Mouse (Mus musculus) ovary, postnatal 14 days (tissue): ENCODE measurements around the gene Lbhd1.
A peak's percentile ranks its signal among the peaks of the same experiment; 100 is the strongest.

Experiments used
- DNase-seq: peaks from one replicate; pipeline ENCODE4 v3.0.0; 2022; ENCODE audit warnings: low spot score

The Lbhd1 gene

GRCm38 (mm10) chr19:8911810-8912209, 28.3 kb downstream of the Lbhd1 start:
- no peak for DNase-seq

GRCm38 (mm10) chr19:8914212-8914611, 30.7 kb downstream of the Lbhd1 start:
- DNase-seq, result no peak

- DNase-seq, result no peak
These were observed 35.5 kb downstream of the Lbhd1 start for GRCm38 (mm10) chr19:8919000-8919399.

GRCm38 (mm10) chr19:8919684-8920072, 36.1 kb downstream of the Lbhd1 start:
- DNase-seq, result no peak

GRCm38 (mm10) chr19:8920073-8920736, 36.7 kb downstream of the Lbhd1 start, which contains the start of gene B3gat3:
B3gat3 (plus strand) TSS chr19:8920374.
- peak; percentile 91 for DNase-seq

GRCm38 (mm10) chr19:8920836-8921291, 37.3 kb downstream of the Lbhd1 start:
- DNase-seq, result no peak

- DNase-seq, result no peak
These were observed 38.2 kb downstream of the Lbhd1 start for GRCm38 (mm10) chr19:8921741-8922140.

GRCm38 (mm10) chr19:8926766-8927165, 43.2 kb downstream of the Lbhd1 start:
- DNase-seq, result no peak

- DNase-seq, result no peak
These were observed 44.5 kb downstream of the Lbhd1 start for GRCm38 (mm10) chr19:8927891-8928525.

- DNase-seq, result no peak
These were observed 45.2 kb downstream of the Lbhd1 start for GRCm38 (mm10) chr19:8928689-8929223.

- DNase-seq, result peak; percentile 84
These were observed 45.9 kb downstream of the Lbhd1 start, which contains the start of the genes Rom1 and Eml3 for GRCm38 (mm10) chr19:8929224-8930088. Rom1 (minus strand) TSS chr19:8929356. Eml3 (plus strand) TSS chr19:8929552.

GRCm38 (mm10) chr19:8930117-8930516, 46.6 kb downstream of the Lbhd1 start:
- no peak for DNase-seq

- DNase-seq, result no peak
These were observed 47.2 kb downstream of the Lbhd1 start for GRCm38 (mm10) chr19:8930771-8931170.

- DNase-seq, result no peak
These were observed 53.2 kb downstream of the Lbhd1 start for GRCm38 (mm10) chr19:8936736-8937135.

GRCm38 (mm10) chr19:8940526-8941133, 57.1 kb downstream of the Lbhd1 start:
- DNase-seq, result no peak

GRCm38 (mm10) chr19:8941136-8941514, 57.6 kb downstream of the Lbhd1 start:
- no peak for DNase-seq

- peak; percentile 92 for DNase-seq
These were observed 58.1 kb downstream of the Lbhd1 start, which contains the start of gene Mta2 for GRCm38 (mm10) chr19:8941515-8942217. Mta2 (plus strand) TSS chr19:8941875.
